16 mouse cellular contexts compared by ENCODE assay signal in genomic region chr16:30959692-30960091, GRCm38 (mm10).
DNase-seq lines count a peak whose midpoint lies in the region; ATAC-seq and TF ChIP-seq lines count a peak whose summit lies in the region.
"Had no signal": no experiment of that assay in that cellular context is flagged by ENCODE, and none has a peak within 500 bp of the region (broad histone marks: within the 10 kb centered on the region; RNA-seq: fewer than 3 reads in every experiment).

No protein-coding gene starts in this region.

- peak; percentile 67 to 87 for DNase-seq in kidney, postnatal 25 days
- DNase-seq in heart, adult 8-10 months (ENCODE audit: low spot score): no peak
- DNase-seq in midbrain, postnatal 0 days (ENCODE audit: low spot score): no peak
- DNase-seq in B cell, adult 2 months: no peak
- DNase-seq: adrenal gland, adult 8-10 months; cerebellum, adult 9-11 months; gastrocnemius, postnatal 36 days; heart, postnatal 10 days had no signal

- 70% methylated on average over 12 of the region's 12 CpGs for WGBS in intestine, embryonic 15.5 days
- WGBS in intestine, embryonic 16.5 days: 67% methylated on average over 12 of the region's 12 CpGs
- 67% methylated on average over 12 of the region's 12 CpGs for WGBS in liver, embryonic 16.5 days (ENCODE audit: insufficient replicate concordance)
- WGBS in midbrain, postnatal 0 days: 91% methylated on average over 11 of the region's 12 CpGs

- peak; percentile 79 for ATAC-seq in intestine, embryonic 15.5 days
- peak; percentile 87 for ATAC-seq in intestine, embryonic 16.5 days
- peak; percentile 79 for ATAC-seq in liver, embryonic 16.5 days (ENCODE audit: low read depth)
- no peak for ATAC-seq in midbrain, postnatal 0 days (ENCODE audit: low FRiP score)
- ATAC-seq: forebrain, embryonic 16.5 days; lung, postnatal 0 days had no signal

- H3K27ac ChIP-seq in intestine, embryonic 15.5 days: no peak overlapping the region
- no peak overlapping the region for H3K27ac ChIP-seq in intestine, embryonic 16.5 days (ENCODE audit: low read length)
- H3K27ac ChIP-seq in liver, embryonic 16.5 days (ENCODE audit: low read length): peak overlapping the region; percentile 58; the same call in 1 of the 2 replicates
- no peak overlapping the region for H3K27ac ChIP-seq in midbrain, postnatal 0 days (ENCODE audit: low read depth, low read length)
- H3K27ac ChIP-seq: embryonic facial prominence, embryonic 13.5 days; heart, embryonic 10.5 days; midbrain, embryonic 12.5 days had no signal

- no peak overlapping the region for H3K4me3 ChIP-seq in intestine, embryonic 15.5 days (replicated peaks)
- H3K4me3 ChIP-seq in intestine, embryonic 16.5 days (ENCODE audit: low read length): no peak overlapping the region
- no peak overlapping the region for H3K4me3 ChIP-seq in liver, embryonic 16.5 days (ENCODE audit: low read depth, low read length)
- H3K4me3 ChIP-seq in midbrain, postnatal 0 days (ENCODE audit: low read depth, low read length): no peak overlapping the region
- H3K4me3 ChIP-seq: embryonic facial prominence, embryonic 13.5 days; heart, embryonic 10.5 days; midbrain, embryonic 12.5 days had no signal

- H3K4me1 ChIP-seq in intestine, embryonic 15.5 days (replicated peaks): peaks cover 6% of the 10 kb centered on the region
- H3K4me1 ChIP-seq in intestine, embryonic 16.5 days (ENCODE audit: control insufficient read depth, insufficient read depth, low read length): peaks cover 25% of the 10 kb centered on the region
- H3K4me1 ChIP-seq in liver, embryonic 16.5 days (ENCODE audit: control insufficient read depth, low read depth, low read length): peaks cover 14% of the 10 kb centered on the region
- no peaks in the 10 kb centered on the region for H3K4me1 ChIP-seq in midbrain, postnatal 0 days (ENCODE audit: insufficient read depth, low read length)
- H3K4me1 ChIP-seq: embryonic facial prominence, embryonic 13.5 days; midbrain, embryonic 12.5 days had no signal

- no peak overlapping the region for H3K9ac ChIP-seq in intestine, embryonic 15.5 days
- no peak overlapping the region for H3K9ac ChIP-seq in intestine, embryonic 16.5 days (ENCODE audit: low read depth, low read length)
- no peak overlapping the region for H3K9ac ChIP-seq in liver, embryonic 16.5 days (ENCODE audit: low read depth, low read length)
- H3K9ac ChIP-seq in midbrain, postnatal 0 days (replicated peaks; ENCODE audit: low read length, poor library complexity, severe bottlenecking): no peak overlapping the region
- H3K9ac ChIP-seq: embryonic facial prominence, embryonic 13.5 days; midbrain, embryonic 12.5 days had no signal

- H3K4me2 ChIP-seq in intestine, embryonic 15.5 days (replicated peaks): no peak overlapping the region
- H3K4me2 ChIP-seq in intestine, embryonic 16.5 days (ENCODE audit: low read depth, low read length): peak overlapping the region; percentile 19; the same call in 1 of the 2 replicates
- H3K4me2 ChIP-seq in liver, embryonic 16.5 days (ENCODE audit: low read depth, low read length): no peak overlapping the region
- no peak overlapping the region for H3K4me2 ChIP-seq in midbrain, postnatal 0 days (ENCODE audit: low read depth, low read length, poor library complexity, severe bottlenecking)
- H3K4me2 ChIP-seq: embryonic facial prominence, embryonic 13.5 days; midbrain, embryonic 12.5 days had no signal

- H3K27me3 ChIP-seq in intestine, embryonic 15.5 days (replicated peaks): no peaks in the 10 kb centered on the region
- no peaks in the 10 kb centered on the region for H3K27me3 ChIP-seq in intestine, embryonic 16.5 days (replicated peaks; ENCODE audit: control insufficient read depth, insufficient read depth, low read length)
- H3K27me3 ChIP-seq in liver, embryonic 16.5 days (ENCODE audit: control insufficient read depth, insufficient read depth, low read depth, low read length): no peaks in the 10 kb centered on the region
- no peaks in the 10 kb centered on the region for H3K27me3 ChIP-seq in midbrain, postnatal 0 days (ENCODE audit: insufficient read depth, low read length)
- H3K27me3 ChIP-seq: embryonic facial prominence, embryonic 13.5 days; midbrain, embryonic 12.5 days had no signal

- TF ChIP-seq CTCF in midbrain, postnatal 0 days (IDR thresholded peaks at IDR 0.05): no peak

- H3K9me3 ChIP-seq in intestine, embryonic 15.5 days: no peaks in the 10 kb centered on the region
- H3K9me3 ChIP-seq in intestine, embryonic 16.5 days (ENCODE audit: control insufficient read depth, low read length): no peaks in the 10 kb centered on the region
- H3K9me3 ChIP-seq in liver, embryonic 16.5 days (replicated peaks; ENCODE audit: control insufficient read depth, low read length): no peaks in the 10 kb centered on the region
- H3K9me3 ChIP-seq in midbrain, postnatal 0 days (ENCODE audit: low read length): no peaks in the 10 kb centered on the region
- H3K9me3 ChIP-seq: embryonic facial prominence, embryonic 13.5 days; heart, embryonic 10.5 days; midbrain, embryonic 12.5 days had no signal

- no peaks in the 10 kb centered on the region for H3K36me3 ChIP-seq in intestine, embryonic 15.5 days
- H3K36me3 ChIP-seq in intestine, embryonic 16.5 days (ENCODE audit: control insufficient read depth, insufficient read depth, low read length): no peaks in the 10 kb centered on the region
- no peaks in the 10 kb centered on the region for H3K36me3 ChIP-seq in liver, embryonic 16.5 days (ENCODE audit: control insufficient read depth, insufficient read depth)
- 0 out of 2 replicates have a peak, but pooled peaks cover 5% of the 10 kb centered on the region for H3K36me3 ChIP-seq in midbrain, postnatal 0 days (ENCODE audit: insufficient read depth, low read length)
- H3K36me3 ChIP-seq: midbrain, embryonic 12.5 days had no signal

Comparison
In these comparisons a context has a peak if more than half of its experiments do, and no peak if none do; other contexts are left out.
1. DNase-seq: peak in kidney, postnatal 25 days (2 of 2); none in heart, adult 8-10 months (single experiment), midbrain, postnatal 0 days (single experiment) and B cell, adult 2 months (0 of 2).